In the genomic region with DNA sequence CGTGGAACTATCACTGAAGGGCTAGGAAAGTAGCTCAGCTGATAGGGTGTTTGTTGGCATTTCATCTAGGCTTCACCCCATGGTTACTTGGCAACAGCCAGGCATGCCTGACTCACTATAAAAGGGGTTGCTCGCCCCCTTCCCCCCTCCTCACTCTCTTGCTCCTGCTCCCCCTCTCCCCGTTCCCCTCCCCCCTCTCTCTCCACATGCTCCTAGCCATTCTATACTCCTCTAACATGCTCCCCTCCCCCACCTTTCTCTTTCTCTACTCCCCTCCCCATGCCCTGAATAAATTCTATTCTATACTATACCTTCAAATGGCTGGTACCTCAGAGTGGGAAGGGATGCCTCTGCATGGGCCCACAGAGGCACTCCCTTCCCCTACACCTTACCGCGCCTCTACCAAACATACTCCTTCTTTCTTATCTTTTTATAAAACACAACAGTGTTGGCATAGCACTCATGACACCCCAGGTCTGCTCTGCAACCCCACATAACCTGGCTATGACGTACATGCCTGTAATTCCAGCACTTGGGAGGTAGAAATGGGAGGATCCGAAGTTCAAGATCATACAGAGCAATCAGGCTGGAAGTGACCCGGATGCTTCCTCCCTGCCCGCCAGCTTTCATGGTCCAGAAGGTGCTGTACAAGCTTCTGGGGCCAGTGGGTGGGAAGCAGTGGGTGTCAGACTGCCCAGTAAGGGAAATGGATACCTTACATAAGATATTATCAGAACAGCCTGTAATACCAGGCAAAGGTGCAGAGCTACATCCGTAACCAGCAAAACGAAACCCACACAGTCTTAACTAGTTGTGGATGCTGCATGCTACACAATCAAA, we compare ENCODE assay signal across 13 mouse cellular contexts. TPM values are rescaled to one million over a fixed set of nuclear protein-coding genes. Genes with fewer than 3 reads are reported as not detected.
DNase-seq lines count a peak whose midpoint lies in the region; ATAC-seq lines count a peak whose summit lies in the region.
"Had no signal": no experiment of that assay in that cellular context is flagged by ENCODE, and none has a peak within 500 bp of the region (broad histone marks: within the 10 kb centered on the region; RNA-seq: fewer than 3 reads in every experiment).

No protein-coding gene starts in this region.

- peaks cover 13% of the 10 kb centered on the region; the same call in 1 of the 2 replicates for H3K4me1 ChIP-seq in midbrain, embryonic 11.5 days (ENCODE audit: control insufficient read depth, insufficient read depth, low read length)
- H3K4me1 ChIP-seq: liver, embryonic 15.5 days had no signal

- no peak overlapping the region for H3K27ac ChIP-seq in midbrain, embryonic 11.5 days (ENCODE audit: low read depth, low read length)
- H3K27ac ChIP-seq: liver, embryonic 15.5 days had no signal

- peak; percentile 93 for ATAC-seq in midbrain, embryonic 11.5 days (ENCODE audit: low FRiP score)
- no peak for ATAC-seq in cerebellum, adult (ENCODE audit: insufficient number of reproducible peaks, low FRiP score, low TSS enrichment)
- ATAC-seq: intestine, embryonic 16.5 days had no signal

- H3K9ac ChIP-seq in midbrain, embryonic 11.5 days (ENCODE audit: low read length) = no peak overlapping the region
- H3K9ac ChIP-seq: liver, embryonic 15.5 days had no signal

- H3K36me3 ChIP-seq in midbrain, embryonic 11.5 days (ENCODE audit: control insufficient read depth, insufficient read depth, low read length) = no peaks in the 10 kb centered on the region
- H3K36me3 ChIP-seq: liver, embryonic 15.5 days had no signal

- H3K9me3 ChIP-seq in midbrain, embryonic 11.5 days (ENCODE audit: control insufficient read depth, low read length) = no peaks in the 10 kb centered on the region
- H3K9me3 ChIP-seq: liver, embryonic 15.5 days had no signal

- whole genome bisulfite sequencing in midbrain, embryonic 11.5 days = 50% methylated on average over 11 of the region's 11 CpGs

- peak; percentile 48 for DNase-seq in embryo, embryonic 10 days (ENCODE audit: low spot score)
- no peak for DNase-seq in embryo, embryonic 9.5 days (ENCODE audit: extremely low spot score)
- DNase-seq in right cerebral cortex, postnatal 14 days = peak; percentile 23
- no peak for DNase-seq in right cerebral cortex, adult 18-20 months
- peak; percentile 89 for DNase-seq in midbrain, embryonic 11.5 days (ENCODE audit: low spot score, missing footprints)
- DNase-seq in natural killer cell, adult 2 months (ENCODE audit: low spot score in 2 of 2) = no peak
- no peak for DNase-seq in adrenal gland, postnatal 25 days
- DNase-seq: cerebellum, adult 18-20 months; layer of hippocampus, postnatal 36 days had no signal

- no peak overlapping the region for H3K4me2 ChIP-seq in midbrain, embryonic 11.5 days
- H3K4me2 ChIP-seq: heart, embryonic 11.5 days; liver, embryonic 15.5 days had no signal

- no peaks in the 10 kb centered on the region for H3K27me3 ChIP-seq in midbrain, embryonic 11.5 days (ENCODE audit: control insufficient read depth, insufficient read depth, low read length)
- H3K27me3 ChIP-seq: liver, embryonic 15.5 days had no signal

- no peak overlapping the region for H3K4me3 ChIP-seq in midbrain, embryonic 11.5 days (ENCODE audit: low read depth, low read length)
- H3K4me3 ChIP-seq: liver, embryonic 15.5 days had no signal

RNA-seq across cellular contexts. Expression of a gene that starts 10.1 kb away (rescaled TPM):
- polyA plus RNA-seq in midbrain, embryonic 11.5 days (2014; fragmentation: Nextera tagmentation; extraction: Ambion mirVana) = 2.8 and 3.4 TPM in 2 replicates
- 9.6 and 11.0 TPM in 2 replicates for total RNA-seq in adrenal gland, postnatal 25 days (2021)

RNA-seq across cellular contexts. Expression of a gene that starts 23.9 kb away (rescaled TPM):
- polyA plus RNA-seq in midbrain, embryonic 11.5 days (2014; fragmentation: Nextera tagmentation; extraction: Ambion mirVana) = 35.9 and 37.3 TPM in 2 replicates
- total RNA-seq in adrenal gland, postnatal 25 days (2021) = 194 and 195 TPM in 2 replicates

Comparison
In these comparisons a context has a peak if more than half of its experiments do, and no peak if none do; other contexts are left out.
1. DNase-seq: peak in embryo, embryonic 10 days (single experiment), right cerebral cortex, postnatal 14 days (single experiment) and midbrain, embryonic 11.5 days (single experiment); none in embryo, embryonic 9.5 days (single experiment), right cerebral cortex, adult 18-20 months (single experiment), natural killer cell, adult 2 months (0 of 2) and adrenal gland, postnatal 25 days (single experiment).